Mouse (Mus musculus) ES-Bruce4 (cell line): ENCODE data around the gene Zfp335. TPM values are rescaled to one million over a fixed set of nuclear protein-coding genes. Genes with fewer than 3 reads are reported as not detected.
A peak's percentile ranks its signal among the peaks of the same experiment; 100 is the strongest.

Experiments used
- H3K27ac ChIP-seq: 2 replicates; pipeline ENCODE4 v1.5.1; 2012; ENCODE audit warnings: low read length, inconsistent platforms; ENCODE audit not compliant: insufficient read depth
- H3K27me3 ChIP-seq: 2 replicates; pipeline ENCODE4 v1.6.1; 2012; ENCODE audit warnings: mild to moderate bottlenecking, low read length, inconsistent platforms; ENCODE audit not compliant: control insufficient read depth, poor library complexity, insufficient read depth, severe bottlenecking
- H3K36me3 ChIP-seq: 2 replicates; pipeline ENCODE4 v1.6.1; 2012; ENCODE audit warnings: inconsistent platforms, mild to moderate bottlenecking, low read length, moderate library complexity; ENCODE audit not compliant: control insufficient read depth, poor library complexity, insufficient read depth, severe bottlenecking
- H3K4me1 ChIP-seq: one replicate; pipeline ENCODE4 v1.8.1; 2011; ENCODE audit warnings: low read length; ENCODE audit not compliant: control insufficient read depth, insufficient read depth
- H3K4me3 ChIP-seq: 2 replicates; pipeline ENCODE4 v1.5.1; 2011; ENCODE audit warnings: low read depth, mild to moderate bottlenecking, low read length
- H3K9ac ChIP-seq: 2 replicates; pipeline ENCODE4 v1.6.1; 2012; ENCODE audit warnings: low read depth, mild to moderate bottlenecking, inconsistent platforms; ENCODE audit not compliant: poor library complexity, severe bottlenecking
- H3K9me3 ChIP-seq: replicated peaks from 2 replicates; pipeline ENCODE4 v1.6.1; 2012; ENCODE audit warnings: mild to moderate bottlenecking, low read length, inconsistent platforms; ENCODE audit not compliant: control insufficient read depth, poor library complexity, insufficient read depth, severe bottlenecking
- CTCF ChIP-seq: IDR thresholded peaks from one replicate; pipeline ENCODE4 v1.8.1; 2011; ENCODE audit warnings: low read depth, low read length
- EP300 ChIP-seq: IDR thresholded peaks from 2 replicates; pipeline ENCODE4 v1.6.1; 2011; ENCODE audit warnings: low read depth, low read length; ENCODE audit not compliant: insufficient read depth
- POLR2A ChIP-seq: IDR thresholded peaks from one replicate; pipeline ENCODE4 v1.8.1; 2011; ENCODE audit warnings: low read length; ENCODE audit not compliant: insufficient read depth
- polyA plus RNA-seq: library from polyadenylated mRNA; stranded (reverse); fragments of >200 nt; gene quantifications from 2 replicates; pipeline ENCODE4 v1.2.4, GENCODE M21; 2011; ENCODE audit warnings: low read depth; ENCODE audit not compliant: missing spikeins, insufficient read depth, insufficient read length

The Zfp335 gene
- polyA plus RNA-seq, 1 experiment: 10.6 TPM

DNA sequence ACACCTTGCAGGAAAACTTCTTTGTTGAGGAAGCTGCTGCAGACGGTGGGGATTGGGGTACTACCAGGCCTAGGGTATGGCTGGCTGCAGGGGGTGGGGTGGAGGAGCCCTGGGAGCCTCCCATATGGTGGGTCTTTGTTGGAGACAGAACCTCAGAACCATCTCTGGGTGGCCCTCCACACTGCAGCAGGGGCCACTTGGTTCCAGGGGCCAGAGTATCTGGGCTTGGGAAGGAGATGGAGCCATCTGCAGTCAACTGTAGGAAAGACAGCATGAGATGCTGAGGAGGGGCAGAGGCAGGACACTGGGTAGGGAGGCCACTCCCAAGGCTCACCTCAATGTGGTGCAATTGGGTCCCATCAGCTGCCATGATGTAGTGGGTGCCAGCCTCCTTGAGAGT is 16.9 kb downstream of the Zfp335 start:
- no peak overlapping the region for H3K4me3 ChIP-seq
- peaks cover 40% of the 10 kb centered on the region for H3K36me3 ChIP-seq
- TF ChIP-seq POLR2A (no peak), CTCF (peak; percentile 32)
- H3K27me3 ChIP-seq: no peaks in the 10 kb centered on the region
- no peak overlapping the region for H3K9ac ChIP-seq
- H3K9me3 ChIP-seq: no peaks in the 10 kb centered on the region
- H3K4me1 ChIP-seq: no peaks in the 10 kb centered on the region
- H3K27ac ChIP-seq: no peak overlapping the region

DNA sequence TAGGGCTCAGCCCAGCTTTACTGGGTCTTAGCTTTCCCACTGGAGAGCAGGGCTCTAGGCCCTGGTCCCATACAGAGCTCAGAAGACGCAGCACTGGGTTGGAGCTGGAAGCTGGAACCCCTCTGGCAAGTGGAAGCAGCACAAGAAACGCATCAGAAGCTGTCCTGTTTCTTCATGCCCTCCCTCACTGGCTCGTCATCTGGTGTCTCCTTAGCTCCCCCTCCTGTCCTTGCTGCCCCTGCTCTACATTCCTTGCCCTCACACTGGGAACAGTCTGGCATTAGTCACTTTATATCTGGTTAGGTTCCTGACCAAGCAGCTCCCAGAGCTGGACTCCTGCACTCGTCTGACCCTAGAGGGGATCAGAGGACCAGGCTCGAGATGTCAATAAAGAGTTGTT is 17.5 kb downstream of the Zfp335 start:
- Histone ChIP-seq H3K27ac (no peak overlapping the region), H3K27me3 (no peaks in the 10 kb centered on the region), H3K4me1 (no peaks in the 10 kb centered on the region), H3K4me3 (no peak overlapping the region), H3K36me3 (peaks cover 40% of the 10 kb centered on the region), H3K9me3 (no peaks in the 10 kb centered on the region), H3K9ac (no peak overlapping the region)
- TF ChIP-seq EP300: no peak
- no peak for TF ChIP-seq POLR2A
- no peak for TF ChIP-seq CTCF

GRCm38 (mm10) chr2:164892696-164893216 is 18.8 kb downstream of the Zfp335 start:
- no peaks in the 10 kb centered on the region for H3K4me1 ChIP-seq
- no peak overlapping the region for H3K27ac ChIP-seq
- peaks cover 35% of the 10 kb centered on the region for H3K36me3 ChIP-seq
- H3K9ac ChIP-seq: no peak overlapping the region
- H3K4me3 ChIP-seq: no peak overlapping the region
- no peak for TF ChIP-seq EP300
- TF ChIP-seq CTCF: no peak
- no peak for TF ChIP-seq POLR2A
- no peaks in the 10 kb centered on the region for H3K27me3 ChIP-seq
- H3K9me3 ChIP-seq: no peaks in the 10 kb centered on the region

GRCm38 (mm10) chr2:164891908-164892695 is 19.5 kb downstream of the Zfp335 start:
- no peak overlapping the region for H3K27ac ChIP-seq
- H3K27me3 ChIP-seq: no peaks in the 10 kb centered on the region
- no peak overlapping the region for H3K4me3 ChIP-seq
- no peaks in the 10 kb centered on the region for H3K4me1 ChIP-seq
- no peaks in the 10 kb centered on the region for H3K9me3 ChIP-seq
- no peak overlapping the region for H3K9ac ChIP-seq
- H3K36me3 ChIP-seq: peaks cover 39% of the 10 kb centered on the region
- TF ChIP-seq CTCF (no peak), POLR2A (no peak), EP300 (no peak)

DNA sequence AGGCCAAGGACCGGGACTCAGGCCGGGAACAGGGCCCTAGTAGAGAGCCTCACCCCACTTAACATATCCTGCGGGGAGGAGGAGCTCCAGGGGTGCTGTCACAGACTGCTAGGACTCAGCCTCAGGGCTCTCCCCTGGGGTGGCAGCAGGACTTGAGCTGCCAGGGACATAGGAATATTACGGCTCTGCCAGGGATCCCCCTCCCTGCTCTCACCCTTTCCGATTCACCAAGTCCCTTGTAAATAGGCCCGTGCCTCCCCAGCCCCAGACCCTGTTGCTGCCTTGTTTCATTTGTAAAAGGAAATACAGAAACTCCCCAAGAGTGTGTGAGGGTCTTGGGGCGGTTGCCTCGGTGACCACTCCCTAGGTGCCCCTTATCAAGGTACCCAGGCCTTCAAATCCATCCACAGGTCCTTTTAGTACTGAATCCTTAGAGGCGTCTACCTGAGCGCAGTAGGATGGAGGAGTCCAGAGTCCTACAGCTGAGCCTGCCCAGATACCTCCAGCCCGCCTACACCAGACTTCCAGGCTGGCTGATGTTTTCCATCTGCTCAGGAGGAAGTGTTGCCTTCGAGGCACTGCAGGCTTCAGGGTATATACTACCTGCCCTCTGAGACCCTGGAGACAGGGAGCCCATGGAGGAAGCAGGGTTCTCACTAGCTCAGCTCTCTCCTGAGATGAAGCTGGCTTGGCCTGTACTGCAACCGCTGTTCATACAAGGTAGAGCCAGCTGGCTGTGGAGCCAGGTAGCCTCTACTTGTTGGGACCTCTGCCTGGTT is 20.3 kb downstream of the Zfp335 start:
- Histone ChIP-seq H3K27me3 (no peaks in the 10 kb centered on the region), H3K36me3 (peaks cover 44% of the 10 kb centered on the region), H3K9ac (no peak overlapping the region), H3K4me1 (no peaks in the 10 kb centered on the region), H3K27ac (no peak overlapping the region), H3K9me3 (no peaks in the 10 kb centered on the region), H3K4me3 (no peak overlapping the region)
- TF ChIP-seq EP300 (no peak), POLR2A (no peak), CTCF (no peak)
